Mouse (Mus musculus) spleen, adult 2 months (tissue): Measurements from ENCODE around the gene Rtkn. TPM values are rescaled to one million over a fixed set of nuclear protein-coding genes. Genes with fewer than 3 reads are reported as not detected.

Source experiments
- DNase-seq, 2 experiments: peaks; one replicate each; pipeline versions ENCODE4 v3.0.0 to v3.0.0-alpha.2; 2012 to 2021; ENCODE audit warnings: low spot score in 2 of 2, low read depth in 1 of 2
- H3K27ac ChIP-seq: fragments of 200-500 bp; 2 replicates; pipeline ENCODE4 v1.5.1; 2012; ENCODE audit warnings: low read length, inconsistent platforms; ENCODE audit not compliant: insufficient read depth
- H3K27me3 ChIP-seq: fragments of 200-500 bp; 2 replicates; pipeline ENCODE4 v1.6.1; 2012; ENCODE audit warnings: mild to moderate bottlenecking, moderate library complexity, low read length, inconsistent platforms; ENCODE audit not compliant: control insufficient read depth, insufficient read depth
- H3K36me3 ChIP-seq: fragments of 200-500 bp; 2 replicates; pipeline ENCODE4 v1.6.1; 2012; ENCODE audit warnings: mild to moderate bottlenecking, low read length, inconsistent platforms; ENCODE audit not compliant: control insufficient read depth, insufficient read depth
- H3K4me1 ChIP-seq: fragments of 200-500 bp; 2 replicates; pipeline ENCODE4 v1.6.1; 2011; ENCODE audit warnings: inconsistent platforms; ENCODE audit not compliant: control insufficient read depth, insufficient read depth, insufficient read length
- H3K4me3 ChIP-seq: fragments of 200-500 bp; 2 replicates; pipeline ENCODE4 v1.5.1; 2011; ENCODE audit warnings: mild to moderate bottlenecking, inconsistent platforms; ENCODE audit not compliant: insufficient read depth, insufficient read length; ENCODE audit errors: extremely low read depth
- CTCF ChIP-seq: fragments of 200-500 bp; IDR thresholded peaks from 2 replicates; pipeline ENCODE4 v1.5.1; 2011; ENCODE audit warnings: mild to moderate bottlenecking, inconsistent platforms; ENCODE audit not compliant: insufficient read depth, insufficient read length, insufficient replicate concordance; ENCODE audit errors: extremely low read depth
- POLR2A ChIP-seq: fragments of 200-500 bp; IDR thresholded peaks from 2 replicates; pipeline ENCODE4 v1.6.1; 2011; ENCODE audit warnings: low read depth, low read length, inconsistent platforms
- WGBS: fragments of 180-500 bp; shearing (Covaris S2); methylation state at CpG from one replicate; pipeline ENCODE4 v1.1.7; 2018; 5-methylcytosine and 5-hydroxymethylcytosine counted together
- polyA plus RNA-seq: library from polyadenylated mRNA; depleted of rRNA; stranded (reverse); fragments of >200 nt; gene quantifications from 2 replicates; pipeline ENCODE4 v1.2.3, GENCODE M21; 2012

Rtkn gene
- polyA plus RNA-seq, 1 experiment: 3.6 TPM

DNA sequence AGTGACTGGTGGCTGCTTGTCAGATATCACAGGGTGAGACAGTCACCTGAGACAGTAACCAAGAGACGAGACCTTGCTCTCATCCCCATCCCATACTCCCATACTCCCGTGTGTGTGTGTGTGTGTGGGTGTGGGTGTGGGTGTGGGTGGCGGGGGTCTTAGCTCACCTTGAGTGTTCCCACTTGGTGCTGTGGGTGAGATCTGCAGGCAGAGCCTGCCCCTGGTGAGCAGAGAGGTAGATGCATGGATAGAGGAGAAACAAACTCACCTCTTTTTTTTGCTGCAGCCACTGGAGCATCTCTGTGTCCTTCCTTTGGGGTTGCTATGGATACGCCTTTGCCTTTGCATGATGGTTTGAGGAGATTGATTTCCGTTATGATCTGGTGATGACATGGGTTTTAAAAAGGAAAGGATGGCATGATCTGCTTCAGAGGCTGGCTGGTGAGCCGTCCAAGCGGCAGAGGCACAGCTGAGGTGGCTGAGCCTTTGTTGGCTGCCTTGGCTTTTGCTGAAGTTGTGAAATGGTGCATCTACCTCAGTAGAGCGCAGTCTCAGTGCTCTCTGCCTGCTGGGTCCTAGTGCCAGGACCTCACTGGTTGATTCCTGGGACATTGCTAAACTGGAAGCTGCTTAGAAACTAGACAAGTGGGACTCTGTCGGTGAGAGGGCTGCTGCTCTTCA is 37.1 kb downstream of the Rtkn start:
- no peaks in the 10 kb centered on the region for H3K4me1 ChIP-seq
- no peak overlapping the region for H3K27ac ChIP-seq
- DNase-seq: no peak
- no peaks in the 10 kb centered on the region for H3K27me3 ChIP-seq
- TF ChIP-seq POLR2A (no peak), CTCF (no peak)
- H3K36me3 ChIP-seq: no peaks in the 10 kb centered on the region
- H3K4me3 ChIP-seq: no peak overlapping the region
- WGBS: 87% methylated on average over 9 of the region's 9 CpGs

DNA sequence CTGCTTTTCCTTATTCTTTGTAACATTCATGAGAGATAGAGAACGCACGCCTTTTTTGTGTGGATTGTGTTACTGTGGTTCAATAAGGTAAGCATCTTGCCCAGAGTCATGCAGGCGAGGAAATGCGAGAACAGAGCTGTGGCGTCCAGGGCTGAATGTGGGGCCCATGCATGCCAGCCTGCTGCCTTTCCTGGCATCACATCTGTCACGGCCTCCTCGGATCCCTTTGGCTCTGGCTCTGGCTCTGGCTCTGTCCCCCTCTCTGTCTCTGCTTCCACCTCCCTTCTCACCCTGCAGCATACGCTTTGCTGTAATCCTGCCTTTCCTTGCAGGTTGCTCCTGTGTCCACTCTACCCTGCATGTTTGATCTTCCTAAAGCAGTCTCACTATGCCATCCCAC is 40.7 kb downstream of the Rtkn start:
- Histone ChIP-seq H3K27me3 (no peaks in the 10 kb centered on the region), H3K27ac (no peak overlapping the region), H3K4me1 (no peaks in the 10 kb centered on the region), H3K4me3 (no peak overlapping the region), H3K36me3 (no peaks in the 10 kb centered on the region)
- DNase-seq: no peak
- 92% methylated on average over 8 of the region's 8 CpGs for WGBS
- no peak for TF ChIP-seq POLR2A
- TF ChIP-seq CTCF: no peak

DNA sequence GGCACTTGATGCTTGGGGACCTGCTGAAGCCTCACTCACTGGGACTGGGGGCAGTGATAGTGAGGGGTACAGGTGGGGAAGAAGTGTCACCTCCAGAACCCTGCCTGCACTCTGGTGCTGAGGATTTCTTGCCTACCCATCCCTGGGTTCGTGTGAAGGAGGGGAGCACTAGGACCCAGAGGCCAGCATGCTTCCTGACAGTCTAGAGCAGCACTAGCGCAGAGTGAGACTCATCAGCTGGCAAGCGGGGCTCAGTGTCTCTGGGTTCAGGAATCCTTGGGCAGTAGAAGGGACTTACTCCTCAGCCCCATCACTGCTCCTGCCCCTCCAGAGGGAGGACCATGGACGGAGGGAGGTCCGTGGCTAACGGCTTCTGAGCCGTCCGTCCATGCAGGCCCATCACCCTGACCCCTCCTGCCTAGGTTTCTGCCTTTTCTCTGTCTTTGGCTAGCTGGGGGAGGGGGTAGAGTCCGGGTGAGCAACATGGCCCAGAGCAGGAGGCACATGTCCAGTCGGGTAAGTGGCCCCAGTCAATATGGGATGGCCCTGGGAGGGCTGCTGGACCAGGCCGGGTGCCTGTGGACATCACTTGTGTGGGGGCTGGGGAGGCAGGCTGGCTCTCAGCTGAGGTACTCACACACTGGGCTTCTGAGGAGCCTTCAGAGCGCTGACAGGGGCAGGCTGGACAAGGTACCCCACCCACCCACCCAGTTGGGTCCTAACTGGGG is 44.3 kb downstream of the Rtkn start:
- TF ChIP-seq CTCF (no peak), POLR2A (no peak)
- Histone ChIP-seq H3K4me1 (no peaks in the 10 kb centered on the region), H3K4me3 (no peak overlapping the region), H3K27me3 (no peaks in the 10 kb centered on the region), H3K27ac (no peak overlapping the region), H3K36me3 (peaks cover 3% of the 10 kb centered on the region; the same call in 1 of the 2 replicates)
- DNase-seq: no peak
- WGBS: 81% methylated on average over 12 of the region's 12 CpGs

DNA sequence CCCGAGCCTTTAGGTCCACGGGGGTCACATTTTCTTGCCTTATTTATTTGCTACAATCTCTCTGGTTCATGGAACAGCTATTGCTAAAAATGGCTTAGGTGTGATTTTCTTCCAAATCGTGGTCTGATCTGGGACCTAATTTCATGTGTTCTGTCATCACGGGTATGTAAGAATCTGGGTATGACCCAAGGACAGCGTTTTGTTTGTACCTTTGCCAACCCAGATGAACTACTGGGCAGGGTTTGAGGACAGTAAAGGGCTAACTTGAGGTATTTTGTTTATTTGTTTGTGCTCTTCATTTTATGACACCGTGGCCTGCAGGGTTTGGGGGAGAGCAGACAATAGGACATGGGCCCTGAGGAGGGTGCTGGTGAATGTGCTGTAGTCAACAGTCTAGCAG is 45.3 kb downstream of the Rtkn start:
- H3K4me1 ChIP-seq: no peaks in the 10 kb centered on the region
- no peak overlapping the region for H3K27ac ChIP-seq
- no peak overlapping the region for H3K4me3 ChIP-seq
- H3K36me3 ChIP-seq: peaks cover 3% of the 10 kb centered on the region; the same call in 1 of the 2 replicates
- 81% methylated on average over 6 of the region's 6 CpGs for WGBS
- no peaks in the 10 kb centered on the region for H3K27me3 ChIP-seq
- no peak for TF ChIP-seq CTCF
- no peak for TF ChIP-seq POLR2A
- DNase-seq: no peak

- Histone ChIP-seq H3K27ac (no peak overlapping the region), H3K36me3 (peaks cover 13% of the 10 kb centered on the region), H3K4me3 (no peak overlapping the region), H3K27me3 (no peaks in the 10 kb centered on the region), H3K4me1 (no peaks in the 10 kb centered on the region)
- TF ChIP-seq POLR2A (no peak), CTCF (no peak)
- DNase-seq: no peak
- WGBS: 97% methylated on average over 3 of the region's 3 CpGs
Measured at GRCm38 (mm10) chr6:83184858-83185435, 49.7 kb downstream of the Rtkn start.

GRCm38 (mm10) chr6:83185895-83186861 is 50.9 kb downstream of the Rtkn start:
- peaks cover 25% of the 10 kb centered on the region for H3K36me3 ChIP-seq
- no peaks in the 10 kb centered on the region for H3K27me3 ChIP-seq
- H3K4me1 ChIP-seq: no peaks in the 10 kb centered on the region
- peak in 1 of 2 experiments; percentile 34 for DNase-seq
- no peak overlapping the region for H3K4me3 ChIP-seq
- 51% methylated on average over 25 of the region's 25 CpGs for whole genome bisulfite sequencing
- TF ChIP-seq POLR2A: no peak
- no peak for TF ChIP-seq CTCF
- H3K27ac ChIP-seq: no peak overlapping the region
